Mouse (Mus musculus): Measurements from ENCODE around the gene Pla2g4e.

GRCm38 (mm10) chr2:120124096-120124495, 121.0 kb downstream of the Pla2g4e start:
- TF ChIP-seq CTCF (IDR thresholded peaks at IDR 0.05; ENCODE audit: low read depth) (no peak), EP300 (optimal IDR thresholded peaks at IDR 0.05) (no peak)
